Mouse (Mus musculus) thymus, postnatal 10 days (tissue): ENCODE data around the gene Ddx3x.
"Not testable (repeated sequence)": the region's sequence is repeated elsewhere in the genome, so short reads cannot be mapped to it uniquely, and the experiment has no call there.

Source experiments
- DNase-seq, 2 experiments: peaks; one replicate each; pipeline ENCODE4 v3.0.0; 2021; ENCODE audit warnings: low spot score in 2 of 2

The Ddx3x gene

GRCm38 (mm10) chrX:13280409-13281328 lies at the start of gene Ddx3x:
Ddx3x (plus strand) TSS chrX:13280970.
- DNase-seq: peak; percentile 86

DNA sequence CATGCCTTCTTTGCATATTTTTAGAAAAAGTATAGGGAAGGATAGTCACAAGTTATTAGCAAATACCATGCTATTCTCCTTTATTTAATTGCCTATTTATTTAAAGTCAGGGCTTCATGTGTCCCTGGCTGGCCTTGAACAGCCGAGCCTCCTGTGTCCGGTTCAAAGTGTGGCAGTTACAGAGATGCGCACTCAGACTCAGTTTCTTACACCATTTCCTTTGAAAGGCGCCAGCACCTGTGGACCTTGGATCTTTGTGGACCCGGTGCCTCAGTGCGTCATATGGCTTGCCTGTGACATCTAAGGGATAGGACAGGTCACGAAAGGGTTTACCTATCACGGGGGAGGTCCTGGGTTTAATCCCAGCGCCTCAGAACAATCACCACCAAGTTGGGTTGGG lies 49.5 kb upstream of the Ddx3x start:
- DNase-seq: no peak

DNA sequence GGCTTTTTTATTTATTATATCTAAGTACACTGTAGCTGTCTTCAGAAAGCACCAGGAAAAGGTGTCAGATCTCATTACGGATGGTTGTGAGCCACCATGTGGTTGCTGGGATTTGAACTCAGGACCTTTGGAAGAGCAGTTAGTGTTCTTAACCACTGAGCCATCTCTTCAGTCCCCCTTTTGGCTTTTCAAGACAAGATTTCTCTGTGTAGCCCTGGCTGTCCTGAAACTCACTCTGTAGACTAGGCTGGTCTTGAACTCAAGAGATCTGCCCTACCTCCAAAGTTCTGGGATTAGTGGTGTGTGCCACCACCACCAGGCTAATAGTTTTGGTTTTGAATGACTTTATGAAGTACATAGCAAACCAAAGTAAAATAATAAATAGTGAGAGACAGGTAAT lies 47.9 kb upstream of the Ddx3x start:
- DNase-seq: not testable (repeated sequence)

GRCm38 (mm10) chrX:13233631-13234030 lies 47.1 kb upstream of the Ddx3x start:
- no peak for DNase-seq

DNA sequence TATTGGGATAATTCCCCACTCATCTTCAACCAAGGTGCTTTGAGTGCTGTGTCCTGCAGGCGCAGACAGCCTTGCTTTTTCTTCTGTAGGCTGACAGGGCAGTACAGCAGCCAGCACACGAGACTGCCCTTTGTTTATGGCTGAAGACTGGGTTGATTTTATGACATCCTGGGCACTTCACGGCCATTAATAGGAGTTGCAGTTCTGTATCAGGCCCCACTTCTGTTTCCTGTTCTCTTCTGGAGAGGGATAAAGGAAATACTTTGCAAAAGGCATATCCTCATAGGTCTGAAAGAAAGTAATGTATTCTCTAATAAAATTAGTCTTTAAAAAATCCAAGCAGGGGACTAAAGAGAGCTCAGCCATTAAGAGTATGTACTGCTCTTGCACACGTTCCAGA lies 46.1 kb upstream of the Ddx3x start:
- no peak for DNase-seq

DNA sequence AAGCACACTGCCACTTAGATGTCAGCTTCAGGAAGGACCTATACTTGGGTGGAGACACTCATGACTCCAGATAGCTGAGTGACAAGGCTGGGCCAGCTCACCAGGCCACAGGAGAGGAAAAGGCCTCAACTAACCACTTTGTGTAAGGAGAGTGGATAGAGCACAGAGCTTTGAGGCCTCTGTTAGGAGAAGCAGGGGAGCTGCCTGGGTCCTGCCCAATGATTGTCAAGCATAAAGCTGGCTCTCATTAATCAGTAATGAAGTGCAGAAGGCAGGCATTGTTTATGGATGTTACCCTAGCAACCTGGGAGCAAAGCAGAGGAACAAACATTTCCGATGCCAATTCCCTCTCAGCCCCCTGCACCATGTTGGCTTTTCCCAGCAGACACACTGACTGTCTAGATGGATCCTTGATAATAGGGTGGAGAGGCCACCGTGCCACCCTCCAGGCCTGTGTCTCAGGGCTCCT lies 44.6 kb upstream of the Ddx3x start:
- DNase-seq: no peak

- DNase-seq: no peak
Observed at GRCm38 (mm10) chrX:13239455-13239854, 41.3 kb upstream of the Ddx3x start.

- peak; percentile 18 to 36 for DNase-seq
Observed at GRCm38 (mm10) chrX:13240646-13241425, 39.9 kb upstream of the Ddx3x start.

DNA sequence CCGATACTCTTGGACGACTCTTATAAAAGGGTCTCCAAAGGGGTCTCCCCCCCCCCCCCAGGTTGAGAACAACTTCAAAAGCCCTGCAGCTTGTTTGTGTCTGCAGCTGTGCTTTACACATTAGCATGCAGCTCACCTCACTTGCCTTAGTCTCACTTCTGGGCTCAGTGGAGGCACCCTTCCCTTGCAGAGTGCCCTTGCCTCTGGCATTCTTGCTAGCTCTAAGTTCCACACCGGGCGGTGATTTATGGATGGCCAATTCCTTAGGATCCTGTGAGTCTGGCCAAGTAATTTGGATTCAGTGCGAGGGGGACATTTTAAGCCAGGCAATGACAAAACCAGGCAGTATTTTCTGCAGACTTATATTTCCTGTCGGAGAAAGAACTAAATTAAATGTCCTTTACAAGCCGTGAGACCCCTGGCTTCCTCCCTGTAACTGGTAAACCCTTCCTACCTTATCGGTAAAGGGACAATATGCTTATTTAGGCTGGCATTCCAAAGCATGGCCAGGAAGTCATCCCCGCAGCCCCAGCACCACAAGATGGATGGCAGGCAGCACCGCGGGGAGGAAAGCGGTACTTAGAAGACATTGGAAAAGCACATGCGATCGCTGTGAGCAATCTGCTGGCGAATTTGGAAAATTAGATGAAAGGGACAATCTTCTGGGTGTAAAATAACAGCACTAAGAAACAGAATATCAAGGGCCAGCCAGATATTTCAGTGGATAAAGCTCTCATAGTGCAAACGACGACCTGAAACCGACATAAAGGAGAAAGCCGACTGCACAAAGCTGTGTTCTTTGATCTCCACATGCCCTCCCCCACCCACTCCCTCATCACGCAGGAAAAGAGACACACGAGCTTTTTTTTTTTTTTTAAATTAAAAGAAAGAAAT lies 39.1 kb upstream of the Ddx3x start:
- DNase-seq: peak; percentile 46 to 64

GRCm38 (mm10) chrX:13242320-13243096 lies 38.3 kb upstream of the Ddx3x start:
- peak; percentile 77 to 83 for DNase-seq

- DNase-seq: no peak
Observed at GRCm38 (mm10) chrX:13243133-13244123, 37.3 kb upstream of the Ddx3x start.

DNA sequence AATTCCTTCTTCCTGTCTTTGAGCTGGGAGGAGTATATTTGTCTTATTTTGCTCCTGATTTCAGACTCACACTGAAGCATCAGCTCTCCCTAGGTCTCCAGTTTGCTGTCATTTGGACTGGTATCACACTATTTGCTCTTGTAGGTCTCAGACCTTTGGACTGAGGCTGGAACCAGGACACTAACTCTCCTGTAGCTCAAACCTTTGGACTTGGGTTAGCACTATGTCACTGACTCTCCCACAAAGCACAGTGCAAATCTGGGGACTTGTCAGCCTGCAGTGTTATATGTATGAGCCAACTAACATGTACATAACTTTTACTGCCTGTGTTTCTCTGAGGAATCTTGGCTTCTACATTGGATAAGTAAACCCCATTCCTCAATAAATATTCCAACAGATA lies 36.2 kb upstream of the Ddx3x start:
- no peak for DNase-seq

- no peak for DNase-seq
Observed at GRCm38 (mm10) chrX:13245027-13245426, 35.7 kb upstream of the Ddx3x start.

- no peak for DNase-seq
Observed at GRCm38 (mm10) chrX:13251683-13252082, 29.1 kb upstream of the Ddx3x start.

DNA sequence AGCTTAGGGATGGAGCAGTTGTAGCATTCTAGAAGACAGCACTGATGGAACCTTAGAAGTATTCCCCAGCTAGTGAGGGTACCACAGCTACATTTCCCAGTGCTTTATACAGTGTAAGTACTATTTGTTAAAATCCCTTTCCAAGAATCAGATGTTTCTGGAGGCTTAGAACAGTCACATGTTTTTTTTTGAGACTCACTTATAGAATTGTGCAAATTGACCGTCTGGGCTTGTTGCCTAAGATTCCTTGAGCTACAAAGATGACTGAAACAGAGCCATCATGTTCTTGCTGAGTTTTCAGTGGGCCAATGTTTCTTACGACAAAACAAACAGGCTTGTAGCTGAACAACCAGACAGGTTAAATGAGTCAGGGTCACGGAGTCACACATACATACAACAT lies 26.5 kb upstream of the Ddx3x start:
- no peak for DNase-seq

DNA sequence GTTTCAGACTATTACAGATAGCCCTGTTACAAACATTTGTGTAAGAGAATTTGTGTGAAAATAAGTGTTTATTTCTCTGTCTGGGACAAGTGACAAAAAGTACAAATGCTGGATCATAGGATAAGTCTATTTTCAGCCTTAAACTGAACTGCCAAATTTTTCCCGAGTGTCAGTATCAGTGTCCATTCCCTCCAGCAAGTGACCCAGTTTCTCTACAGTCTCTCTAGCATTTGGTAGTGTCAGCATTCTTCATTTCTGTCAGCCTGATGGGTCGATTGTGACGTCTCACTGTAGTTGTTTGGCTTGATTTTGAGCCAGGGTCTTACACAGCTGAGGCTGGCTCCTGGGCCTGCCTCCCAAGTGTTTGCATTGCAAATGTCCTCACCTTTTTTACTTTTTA lies 17.4 kb upstream of the Ddx3x start:
- DNase-seq: no peak

GRCm38 (mm10) chrX:13275519-13276137 lies 5.1 kb upstream of the Ddx3x start:
- no peak for DNase-seq

- no peak for DNase-seq
Observed at GRCm38 (mm10) chrX:13278996-13279395, 1.8 kb upstream of the Ddx3x start.

GRCm38 (mm10) chrX:13280037-13280408 lies 747 bp upstream of the Ddx3x start:
- DNase-seq: peak; percentile 14 to 19
